Mouse (Mus musculus) adrenal gland, postnatal 25 days (tissue): ENCODE results near the gene Eif1ax. TPM values are rescaled to one million over a fixed set of nuclear protein-coding genes. Genes with fewer than 3 reads are reported as not detected.
"Not testable (repeated sequence)": the region's sequence is repeated elsewhere in the genome, so short reads cannot be mapped to it uniquely, and the experiment has no call there.

Source experiments
- DNase-seq: peaks from one replicate; pipeline ENCODE4 v3.0.0; 2021; ENCODE audit warnings: mixed read lengths
- long read RNA-seq: library from polyadenylated mRNA; stranded (forward); transcript quantifications from one replicate; pipeline ENCODE4 v2.0.0, GENCODE M21; 2021
- total RNA-seq: library from RNA; stranded (reverse); gene quantifications from 2 replicates; pipeline ENCODE4 v1.2.3, GENCODE M21; 2021

The Eif1ax gene
- 87.1 and 112 TPM in 2 replicates for total RNA-seq
- long read RNA-seq, full-length matches to known transcripts, result 76 of 82 reads
- long read RNA-seq, partial matches to known transcripts, result 1 of 82 reads
- long read RNA-seq, other reads (novel, unspliced or antisense), result 5 of 82 reads

DNA sequence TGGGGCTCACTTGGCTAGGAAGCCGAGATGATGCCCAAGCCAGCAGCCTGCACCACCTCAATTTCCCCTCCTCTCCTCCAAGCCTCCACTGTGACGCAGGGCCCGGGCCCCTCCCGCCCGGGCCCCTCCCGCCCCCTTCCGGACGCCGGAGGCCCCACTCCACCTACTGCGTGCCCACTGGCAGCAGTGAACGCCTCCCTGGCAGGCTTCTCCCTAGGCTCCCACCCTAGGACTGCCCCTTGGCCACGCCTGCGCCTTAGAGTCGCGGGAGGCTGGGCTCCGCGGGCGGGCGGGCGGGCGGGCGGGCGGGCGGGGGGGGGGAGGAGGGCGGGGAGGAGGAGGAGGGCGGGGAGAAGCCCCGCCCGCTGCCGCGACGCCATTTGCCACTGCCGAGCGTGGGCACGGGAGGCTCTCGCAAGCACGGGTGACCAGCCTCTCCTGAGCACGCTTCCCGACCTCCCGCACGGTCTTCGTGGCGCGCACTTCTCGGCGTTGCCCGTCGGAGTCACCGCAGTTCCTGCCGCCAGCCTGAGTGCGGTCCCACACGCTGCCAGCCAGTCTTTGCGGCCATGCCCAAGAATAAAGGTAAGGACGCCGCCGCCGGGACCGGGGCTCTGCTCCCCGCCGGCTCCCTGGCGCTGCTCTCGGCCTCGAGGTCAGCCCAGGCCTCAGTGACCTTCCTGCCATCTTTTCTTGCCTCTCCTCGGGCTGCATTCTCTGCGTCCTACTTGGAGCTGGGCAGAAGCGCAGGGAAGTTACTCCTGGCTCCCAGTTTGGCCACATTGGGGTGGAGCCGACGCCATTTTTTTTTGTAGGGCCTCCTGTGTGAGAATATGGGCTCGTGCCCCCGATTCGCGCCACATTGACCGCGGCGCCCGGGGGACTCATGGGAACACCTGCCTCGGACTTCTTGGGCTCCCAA lies at the start of gene Eif1ax:
Eif1ax (plus strand) TSS at position 348 of the 922 bp plus-strand sequence.
- peak; percentile 80 for DNase-seq

- peak; percentile 20 for DNase-seq
Observed at GRCm38 (mm10) chrX:159364506-159364905, 7.5 kb upstream of the Eif1ax start.

DNA sequence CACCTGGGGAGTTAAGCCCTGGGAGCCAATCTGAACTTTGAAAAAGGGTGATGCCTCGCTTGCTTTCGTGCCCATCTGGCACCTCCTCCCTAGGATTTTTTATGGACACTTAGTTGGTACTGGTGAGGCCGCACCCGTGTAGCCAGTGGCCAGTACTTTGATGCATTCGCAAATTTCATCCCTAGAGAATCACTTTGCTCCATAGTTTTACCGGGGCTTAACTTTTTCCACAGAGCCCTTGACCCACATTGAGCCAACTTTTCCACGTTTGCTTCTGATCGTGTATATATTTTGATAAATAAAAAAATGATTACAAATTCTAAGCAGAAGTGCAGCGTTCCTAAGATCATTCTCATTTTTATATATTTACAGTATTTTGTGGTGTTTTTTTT lies 771 bp downstream of the Eif1ax start:
- no peak for DNase-seq

GRCm38 (mm10) chrX:159387105-159387504 lies 15.1 kb downstream of the Eif1ax start:
- no peak for DNase-seq

GRCm38 (mm10) chrX:159388953-159389352 lies 17.0 kb downstream of the Eif1ax start:
- DNase-seq, result no peak

DNA sequence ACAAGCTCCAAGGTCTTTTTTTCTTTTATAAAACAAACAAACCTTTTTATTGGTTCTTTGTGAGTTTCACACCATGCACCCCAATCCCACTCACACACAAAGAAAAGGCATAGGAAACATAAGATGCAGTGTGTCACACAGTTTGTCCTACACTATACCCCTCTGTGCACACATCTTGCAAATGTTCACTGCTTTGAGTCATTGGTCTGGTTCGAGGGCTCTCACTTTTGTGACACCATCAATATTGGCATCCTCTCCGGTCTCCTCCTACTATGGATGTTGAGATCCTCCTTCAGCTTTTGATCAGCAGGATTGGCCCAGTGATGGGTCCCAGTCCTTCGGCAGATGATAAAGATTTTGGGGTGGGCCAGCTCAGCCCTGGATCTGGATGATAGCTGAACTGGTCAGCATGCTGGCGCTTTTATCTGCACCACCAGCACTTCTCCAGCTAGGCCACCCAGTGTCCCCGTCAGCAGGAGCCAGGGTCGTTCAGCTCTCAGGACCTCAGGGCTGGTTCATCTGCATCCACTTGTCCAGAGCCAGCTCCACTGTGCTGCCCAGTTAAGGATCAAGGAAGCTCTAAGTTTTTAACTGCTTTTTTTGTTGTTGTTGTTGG lies 18.5 kb downstream of the Eif1ax start:
- no peak for DNase-seq

DNA sequence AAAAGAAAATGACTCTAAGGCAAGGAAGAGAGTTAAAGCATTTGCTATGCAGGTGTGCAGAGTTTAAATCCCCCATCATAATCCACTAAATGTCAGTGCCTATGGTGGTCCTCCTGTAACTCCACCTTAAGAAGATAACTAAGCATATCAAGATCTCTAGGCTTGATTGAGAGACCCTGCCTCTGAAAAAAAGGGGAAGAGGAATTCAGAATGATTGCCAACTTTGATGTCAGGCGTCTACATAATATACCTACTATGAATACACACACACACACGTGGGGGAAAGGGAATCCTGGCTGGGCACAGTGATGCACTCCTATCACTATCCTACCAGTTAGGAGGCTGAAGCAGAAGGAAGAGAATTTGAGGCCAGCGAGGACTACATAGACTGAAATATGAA lies 19.3 kb downstream of the Eif1ax start:
- DNase-seq, result no peak

- no peak for DNase-seq
Observed at GRCm38 (mm10) chrX:159409253-159409652, 37.3 kb downstream of the Eif1ax start.

DNA sequence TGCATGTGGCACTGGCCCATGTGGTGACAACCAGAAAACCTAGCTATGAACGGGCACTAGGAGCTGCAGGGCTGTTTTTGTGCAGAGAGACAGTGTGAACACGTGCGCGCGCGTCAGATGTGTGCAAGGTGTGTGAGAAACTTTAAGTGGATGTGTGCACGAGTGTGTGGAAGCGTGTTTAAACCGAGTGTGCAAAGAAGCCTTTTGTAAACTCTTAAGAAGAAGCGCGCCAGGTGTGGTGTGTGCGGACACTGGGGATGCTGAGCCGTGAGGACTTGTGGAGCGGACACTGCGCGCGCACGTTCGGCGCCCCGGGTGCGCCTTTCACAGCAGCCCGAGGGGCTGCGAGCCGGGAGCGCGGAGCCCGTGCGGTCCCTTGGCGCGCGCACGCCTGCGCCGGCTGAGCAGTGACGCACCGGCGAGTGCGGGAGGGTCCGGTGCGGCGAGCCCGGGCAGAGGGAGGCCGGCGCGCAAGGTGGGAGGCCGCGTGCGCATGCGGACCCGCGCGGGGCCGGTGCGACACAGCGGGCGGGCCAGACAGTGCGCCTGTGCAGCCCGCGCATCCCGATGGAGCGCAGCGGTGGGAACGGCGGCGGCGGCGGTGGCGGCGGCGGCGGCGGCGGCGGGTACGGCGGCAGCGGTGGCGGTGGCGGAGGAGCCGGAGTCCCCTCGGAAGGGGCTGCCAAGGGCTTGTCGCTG lies 42.3 kb downstream of the Eif1ax start, which contains the start of gene Map7d2:
Map7d2 (plus strand) TSS at position 443 of the 699 bp plus-strand sequence.
- DNase-seq, result peak; percentile 16

- no peak for DNase-seq
Observed at GRCm38 (mm10) chrX:159414829-159415673, 43.1 kb downstream of the Eif1ax start.

- not testable (repeated sequence) for DNase-seq
Observed at GRCm38 (mm10) chrX:159430507-159430906, 58.5 kb downstream of the Eif1ax start.

Other genes starting within 250 kb of the Eif1ax start
- gene Rps6ka3, start 161.9 kb upstream of the Eif1ax start, total RNA-seq, result 56.0 and 57.8 TPM in 2 replicates
- 1.5 and 2.5 TPM in 2 replicates for gene Map7d2, start 42.4 kb downstream of the Eif1ax start, total RNA-seq
- gene Bclaf3, start 154.5 kb downstream of the Eif1ax start, total RNA-seq, result 11.2 and 13.3 TPM in 2 replicates